Mouse (Mus musculus) C2C12 (cell line): ENCODE measurements around the gene Rras2.

Experiments
- CTCF ChIP-seq: IDR thresholded peaks from one replicate; pipeline ENCODE4 v1.5.1; 2011; ENCODE audit not compliant: control insufficient read depth, insufficient read depth, insufficient read length
- FOSL1 ChIP-seq: IDR thresholded peaks from one replicate; pipeline ENCODE4 v1.8.0; 2011; ENCODE audit warnings: mild to moderate bottlenecking, low read length; ENCODE audit not compliant: poor library complexity, insufficient read depth, severe bottlenecking
- USF1 ChIP-seq: IDR thresholded peaks from one replicate; pipeline ENCODE4 v1.6.1; 2011; ENCODE audit warnings: low read depth, mild to moderate bottlenecking, control low read depth, moderate library complexity

DNA sequence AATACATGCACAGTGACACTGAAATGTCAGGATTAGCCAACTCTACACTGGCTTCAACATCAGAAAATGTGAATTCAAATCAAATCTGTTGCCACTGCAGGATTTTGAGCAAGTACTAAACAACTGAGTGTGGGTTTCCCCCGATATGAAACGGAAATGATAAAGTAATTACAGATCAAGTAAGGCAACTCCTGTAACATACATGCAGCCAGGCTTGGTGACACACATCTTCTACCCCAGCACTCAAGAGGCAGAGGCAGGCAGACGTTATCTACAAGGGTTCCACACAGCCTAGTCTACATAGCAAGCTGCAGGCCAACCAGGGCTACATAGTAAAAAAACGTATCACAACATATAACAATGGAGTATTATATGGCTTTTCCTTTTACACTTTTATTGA is 14.4 kb downstream of the Rras2 start:
- TF ChIP-seq USF1 = no peak
- no peak for TF ChIP-seq FOSL1
- no peak for TF ChIP-seq CTCF
